Mouse (Mus musculus) heart, postnatal 0 days (tissue): ENCODE data around the gene Sema3d.

Experiments
- CTCF ChIP-seq: IDR thresholded peaks from 2 replicates; pipeline ENCODE4 v1.5.1; 2016; ENCODE audit warnings: antibody characterized with exemption, control low read depth, low read depth
- EP300 ChIP-seq: IDR thresholded peaks from 2 replicates; pipeline ENCODE4 v1.6.1; 2016; ENCODE audit warnings: antibody characterized with exemption, low read depth

GRCm38 (mm10) chr5:12451089-12451488, 67.9 kb downstream of the Sema3d start:
- TF ChIP-seq EP300, result no peak
- TF ChIP-seq CTCF, result no peak
